Mouse (Mus musculus) myocyte (in vitro differentiated cells): ENCODE measurements around the gene Padi2. TPM values are rescaled to one million over a fixed set of nuclear protein-coding genes. Genes with fewer than 3 reads are reported as not detected.

Source experiments
- H3K27me3 ChIP-seq: one replicate; pipeline ENCODE4 v1.6.1; 2011; ENCODE audit not compliant: control insufficient read depth, insufficient read depth, insufficient read length
- H3K36me3 ChIP-seq: one replicate; pipeline ENCODE4 v1.6.1; 2011; ENCODE audit not compliant: control insufficient read depth, insufficient read depth
- H3K4me2 ChIP-seq: one replicate; pipeline ENCODE4 v1.6.1; 2011; ENCODE audit warnings: low read depth, control low read depth
- H3K4me3 ChIP-seq: one replicate; pipeline ENCODE4 v1.5.1; 2011; ENCODE audit warnings: mild to moderate bottlenecking, control low read depth, moderate library complexity
- H3K79me2 ChIP-seq: one replicate; pipeline ENCODE4 v1.6.1; 2011; ENCODE audit not compliant: control insufficient read depth, insufficient read depth
- H3ac ChIP-seq: one replicate; pipeline ENCODE4 v1.6.1; 2011; ENCODE audit not compliant: control insufficient read depth, insufficient read length
- CEBPB ChIP-seq: IDR thresholded peaks from 2 replicates; pipeline ENCODE4 v1.6.1; 2011; ENCODE audit warnings: mild to moderate bottlenecking, moderate library complexity; ENCODE audit not compliant: poor library complexity, insufficient read depth, severe bottlenecking
- E2F4 ChIP-seq: IDR thresholded peaks from one replicate; pipeline ENCODE4 v1.6.1; 2011; ENCODE audit warnings: mild to moderate bottlenecking, control low read depth, moderate library complexity; ENCODE audit not compliant: insufficient read depth
- MAX ChIP-seq: IDR thresholded peaks from one replicate; pipeline ENCODE4 v1.6.1; 2011; ENCODE audit warnings: low read depth, mild to moderate bottlenecking, control low read depth
- MYOD1 ChIP-seq, 3 experiments: IDR thresholded peaks; one replicate each; pipeline ENCODE4 v1.6.1; 2011; ENCODE audit warnings: control low read depth in 2 of 3, low read depth in 2 of 3, mild to moderate bottlenecking in 2 of 3, moderate library complexity in 1 of 3; ENCODE audit not compliant: insufficient read length in 2 of 3, control insufficient read depth in 1 of 3
- MYOG ChIP-seq, 3 experiments: IDR thresholded peaks; one replicate each; pipeline ENCODE4 v1.6.1; 2011; ENCODE audit warnings: control low read depth in 2 of 3, low read depth in 2 of 3, mild to moderate bottlenecking in 2 of 3; ENCODE audit not compliant: insufficient read length in 2 of 3, control insufficient read depth in 1 of 3, insufficient read depth in 1 of 3
- POLR2A ChIP-seq: IDR thresholded peaks from one replicate; pipeline ENCODE4 v1.6.1; 2011; ENCODE audit warnings: low read depth, mild to moderate bottlenecking, control low read depth, moderate library complexity; ENCODE audit not compliant: insufficient read length
- POLR2AphosphoS2 ChIP-seq: IDR thresholded peaks from one replicate; pipeline ENCODE4 v1.6.1; 2011; ENCODE audit warnings: low read depth, control low read depth; ENCODE audit not compliant: insufficient read length
- REST ChIP-seq: IDR thresholded peaks from one replicate; pipeline ENCODE4 v1.6.1; 2011; ENCODE audit warnings: mild to moderate bottlenecking, control low read depth, moderate library complexity; ENCODE audit not compliant: insufficient read depth, insufficient read length
- SRF ChIP-seq: IDR thresholded peaks from one replicate; pipeline ENCODE4 v1.6.1; 2011; ENCODE audit warnings: low read depth; ENCODE audit not compliant: control insufficient read depth, insufficient read length
- TCF12 ChIP-seq: IDR thresholded peaks from one replicate; pipeline ENCODE4 v1.6.1; 2011; ENCODE audit warnings: mild to moderate bottlenecking, control low read depth; ENCODE audit not compliant: poor library complexity, insufficient read depth, severe bottlenecking
- TCF3 ChIP-seq: IDR thresholded peaks from one replicate; pipeline ENCODE4 v1.6.1; 2011; ENCODE audit warnings: low read depth, control low read depth; ENCODE audit not compliant: insufficient read length
- USF1 ChIP-seq: IDR thresholded peaks from one replicate; pipeline ENCODE4 v1.6.1; 2011; ENCODE audit warnings: low read depth, mild to moderate bottlenecking, control low read depth, moderate library complexity
- polyA plus RNA-seq: library from polyadenylated mRNA; unstranded; fragments of >200 nt; fragmentation: generic; extraction: Trizol; gene quantifications from one replicate; pipeline ENCODE4 v1.2.1, GENCODE M21; 2012; ENCODE audit warnings: missing spikeins

Gene Padi2
- polyA plus RNA-seq, 1 experiment, result 20.7 TPM

DNA sequence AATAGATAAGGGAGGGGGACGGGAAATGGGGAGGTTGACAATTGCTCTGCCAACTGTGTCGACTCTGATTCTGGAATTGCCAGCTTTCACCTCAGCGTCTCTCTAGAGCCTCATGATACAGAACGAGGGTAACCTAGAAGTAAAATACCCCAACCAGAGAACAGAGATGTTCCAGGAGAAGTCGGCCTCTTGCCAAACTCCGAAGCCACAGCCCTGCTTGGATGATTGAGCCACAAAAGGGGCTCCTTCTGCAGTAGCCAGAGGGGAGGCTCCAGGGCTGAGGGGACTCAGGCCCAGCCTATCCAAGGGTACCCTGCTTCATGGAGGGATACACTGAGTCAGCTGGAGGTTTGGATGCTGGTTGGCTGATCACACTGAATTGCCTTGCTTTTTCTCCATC lies 52.2 kb downstream of the Padi2 start:
- H3K4me3 ChIP-seq, result no peak overlapping the region
- H3K4me2 ChIP-seq, result peak overlapping the region; percentile 40
- TF ChIP-seq POLR2A (no peak), TCF3 (no peak), USF1 (no peak), REST (no peak), POLR2AphosphoS2 (no peak), CEBPB (no peak), TCF12 (no peak), SRF (no peak), MYOD1 (IDR thresholded peaks at IDR 0.05; ENCODE audit: control insufficient read depth in 1 of 3, insufficient read length in 2 of 3, low read depth in 2 of 3) (no peak), MAX (no peak)

GRCm38 (mm10) chr4:140959128-140959679 lies 53.1 kb downstream of the Padi2 start:
- Histone ChIP-seq H3K4me2 (no peak overlapping the region), H3ac (no peak overlapping the region), H3K36me3 (no peaks in the 10 kb centered on the region), H3K27me3 (no peaks in the 10 kb centered on the region), H3K4me3 (no peak overlapping the region), H3K79me2 (peaks cover 28% of the 10 kb centered on the region)
- TF ChIP-seq CEBPB (no peak), SRF (no peak), TCF12 (no peak), REST (no peak), MAX (no peak), MYOD1 (IDR thresholded peaks at IDR 0.05; ENCODE audit: control insufficient read depth in 1 of 3, insufficient read length in 2 of 3, low read depth in 2 of 3) (no peak), USF1 (no peak), MYOG (IDR thresholded peaks at IDR 0.05; ENCODE audit: control insufficient read depth in 1 of 3, insufficient read depth in 1 of 3, insufficient read length in 2 of 3, low read depth in 2 of 3) (no peak), TCF3 (no peak), E2F4 (no peak), POLR2AphosphoS2 (no peak)

More for the DNA sequence above, 52.2 kb downstream of the Padi2 start:
- Histone ChIP-seq H3K36me3 (no peaks in the 10 kb centered on the region), H3K27me3 (no peaks in the 10 kb centered on the region), H3ac (no peak overlapping the region), H3K79me2 (peaks cover 19% of the 10 kb centered on the region)

DNA sequence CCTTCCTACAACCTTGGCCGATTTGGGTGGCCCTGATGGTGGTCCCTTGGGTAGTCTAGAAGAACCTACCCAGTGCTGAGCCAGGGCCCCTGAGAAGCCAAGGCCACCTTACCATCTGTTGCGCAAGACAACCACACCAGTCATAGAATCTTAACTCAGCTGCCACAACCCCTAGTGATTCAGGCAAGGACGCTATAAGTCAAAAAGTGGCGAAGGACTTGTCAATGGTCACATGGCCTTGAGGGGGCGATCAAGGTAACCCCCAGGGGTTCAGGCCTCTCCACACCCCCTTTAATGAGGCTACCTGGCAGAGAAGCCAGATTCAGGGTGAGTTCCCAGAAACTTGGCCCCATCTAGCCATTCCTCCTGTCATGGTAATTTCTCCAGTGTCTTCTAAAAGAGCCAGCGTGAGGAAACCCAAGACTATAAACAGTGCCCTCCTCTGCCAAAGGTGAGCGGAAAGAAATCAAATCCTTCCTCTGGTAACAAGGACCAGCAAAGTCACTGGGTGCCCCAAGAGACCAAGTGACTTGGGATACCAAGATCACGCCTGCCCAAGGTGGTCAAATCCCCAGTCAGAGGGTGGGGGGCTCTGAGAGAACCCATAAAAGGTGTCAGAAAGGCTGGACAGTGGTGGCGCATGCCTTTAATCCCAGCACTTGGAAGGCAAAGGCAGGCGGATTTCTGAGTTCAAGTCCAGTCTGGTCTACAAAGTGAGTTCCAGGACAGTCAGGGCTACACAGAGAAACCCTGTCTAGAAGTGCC lies 53.8 kb downstream of the Padi2 start:
- Histone ChIP-seq H3K4me3 (peak overlapping the region; percentile 87), H3K27me3 (no peaks in the 10 kb centered on the region), H3ac (no peak overlapping the region), H3K4me2 (peak overlapping the region; percentile 97), H3K36me3 (no peaks in the 10 kb centered on the region), H3K79me2 (peaks cover 31% of the 10 kb centered on the region)
- TF ChIP-seq USF1, result no peak
- TF ChIP-seq CEBPB, result 0 out of 2 replicates have a peak, but pooled peaks have one; percentile 62
- no peak for TF ChIP-seq MYOD1 (IDR thresholded peaks at IDR 0.05; ENCODE audit: control insufficient read depth in 1 of 3, insufficient read length in 2 of 3, low read depth in 2 of 3)

GRCm38 (mm10) chr4:140960781-140961466 lies 54.8 kb downstream of the Padi2 start, which contains the start of gene Sdhb:
Sdhb (plus strand) TSS chr4:140961203.
- peak within 1 kb of the TSS; percentile 97 for H3K4me2 ChIP-seq
- H3ac ChIP-seq, result peak within 1 kb of the TSS; percentile 83
- peaks cover 41% of the 10 kb centered on the region for H3K79me2 ChIP-seq
- TF ChIP-seq REST, result no peak
- no peak for TF ChIP-seq USF1
- peak; percentile 66 for TF ChIP-seq POLR2AphosphoS2
- peak; percentile 85 for TF ChIP-seq POLR2A
- TF ChIP-seq MAX, result no peak
- TF ChIP-seq SRF, result no peak
- H3K36me3 ChIP-seq, result peaks cover 3% of the 10 kb centered on the region
- H3K27me3 ChIP-seq, result no peaks in the 10 kb centered on the region
- H3K4me3 ChIP-seq, result peak within 1 kb of the TSS; percentile 87
